Mouse (Mus musculus): ENCODE data around the gene Tmem62.

GRCm38 (mm10) chr2:121004018-121004811 lies 27.4 kb downstream of the Tmem62 start:
- TF ChIP-seq EP300 (IDR thresholded peaks at IDR 0.05; ENCODE audit: low read depth) (no peak), CTCF (IDR thresholded peaks at IDR 0.05; ENCODE audit: low read depth) (no peak)
